Mouse (Mus musculus): ENCODE results near the gene 2210407C18Rik. TPM values are rescaled to one million over a fixed set of nuclear protein-coding genes. Genes with fewer than 3 reads are reported as not detected.

Gene 2210407C18Rik
- total RNA-seq, 2 experiments from 2014 or later: 8.1 to 18.7 TPM

DNA sequence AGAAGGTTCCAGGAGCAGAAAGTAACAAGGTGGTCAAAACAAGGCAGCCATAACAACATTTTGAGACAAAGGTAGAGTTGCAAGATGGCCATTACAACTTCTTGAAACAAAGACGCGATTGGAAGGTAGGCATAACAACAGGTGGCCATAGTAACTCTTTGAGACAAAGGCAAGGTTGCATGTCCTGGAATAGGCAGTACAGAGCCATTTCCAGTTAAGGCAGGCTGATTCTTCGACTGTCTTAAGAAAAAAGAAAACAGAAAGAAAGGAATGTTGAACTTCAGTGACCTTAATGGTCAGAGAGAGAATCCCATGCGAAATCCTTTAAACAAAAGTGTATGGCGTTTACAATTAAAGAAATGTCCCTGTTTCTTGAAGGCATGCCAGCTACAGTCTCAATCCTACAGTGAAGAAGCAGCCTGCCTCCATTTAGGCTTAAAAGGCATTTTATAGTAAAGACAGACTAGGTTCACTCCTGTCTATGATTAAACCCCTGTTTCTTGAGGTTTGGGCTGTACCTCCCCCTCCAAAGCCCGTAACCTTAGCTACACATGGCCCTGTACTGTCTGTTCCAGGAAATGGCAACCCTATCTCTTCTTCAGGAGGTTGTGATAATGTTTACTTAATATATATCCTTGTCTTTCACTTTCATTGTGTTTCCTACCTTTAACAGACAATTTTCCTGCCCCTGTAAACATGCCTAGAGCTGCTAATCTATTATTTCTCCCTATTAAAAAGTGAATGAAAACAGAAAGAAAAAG lies 12.9 kb downstream of the 2210407C18Rik start:
- DNase-seq (ENCODE audit: low spot score): no peak

GRCm38 (mm10) chr11:58602062-58602461 lies 13.8 kb downstream of the 2210407C18Rik start:
- DNase-seq (ENCODE audit: low spot score): no peak
- intact Hi-C loops (cut with DNase I): no loop called here

More for the DNA sequence above, 12.9 kb downstream of the 2210407C18Rik start:
- intact Hi-C loops (cut with DNase I): no loop called here

DNA sequence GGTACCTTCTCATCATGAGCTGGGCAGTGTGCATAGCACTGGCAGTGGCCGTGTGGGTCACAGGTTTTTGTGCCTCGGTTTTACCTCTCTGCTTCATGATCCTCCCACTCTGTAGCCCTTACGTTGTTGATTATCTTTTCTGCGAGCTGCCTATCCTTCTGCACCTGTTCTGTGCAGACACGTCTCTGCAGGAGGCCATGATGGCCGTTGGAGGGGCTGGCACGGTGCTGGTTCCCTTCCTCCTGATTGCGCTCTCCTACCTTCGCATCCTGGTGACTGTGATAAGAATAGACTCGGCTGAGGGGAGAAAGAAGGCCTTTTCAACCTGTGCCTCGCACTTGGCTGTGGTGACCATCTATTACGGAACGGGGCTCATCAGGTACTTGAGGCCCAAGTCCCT lies 18.0 kb downstream of the 2210407C18Rik start:
- DNase-seq (ENCODE audit: low spot score): no peak
- intact Hi-C loops (cut with DNase I): no loop called here

DNA sequence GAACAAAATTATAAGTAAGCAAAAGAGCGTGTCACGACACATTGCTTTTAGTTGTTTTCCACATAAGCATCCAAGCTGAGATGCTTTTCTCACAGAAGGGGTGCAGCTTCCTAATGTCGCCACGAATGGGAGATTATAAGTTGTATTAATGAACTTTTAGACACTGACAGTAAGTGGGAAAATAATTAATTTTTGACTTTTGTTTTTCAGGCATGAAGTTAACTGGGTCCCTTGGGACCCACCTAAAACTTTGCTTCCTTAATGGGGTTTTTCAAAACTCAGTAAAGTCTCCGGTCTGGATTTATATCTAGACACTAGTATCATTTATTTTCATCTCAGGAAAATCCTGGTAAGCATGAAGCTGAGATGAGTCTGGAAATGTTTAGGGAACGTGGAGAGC lies 21.1 kb downstream of the 2210407C18Rik start, which contains the start of gene Olfr324:
Olfr324 (plus strand) TSS at position 301 of the 400 bp plus-strand sequence.
- intact Hi-C loops (cut with DNase I): no loop called here
- DNase-seq (ENCODE audit: low spot score): no peak

DNA sequence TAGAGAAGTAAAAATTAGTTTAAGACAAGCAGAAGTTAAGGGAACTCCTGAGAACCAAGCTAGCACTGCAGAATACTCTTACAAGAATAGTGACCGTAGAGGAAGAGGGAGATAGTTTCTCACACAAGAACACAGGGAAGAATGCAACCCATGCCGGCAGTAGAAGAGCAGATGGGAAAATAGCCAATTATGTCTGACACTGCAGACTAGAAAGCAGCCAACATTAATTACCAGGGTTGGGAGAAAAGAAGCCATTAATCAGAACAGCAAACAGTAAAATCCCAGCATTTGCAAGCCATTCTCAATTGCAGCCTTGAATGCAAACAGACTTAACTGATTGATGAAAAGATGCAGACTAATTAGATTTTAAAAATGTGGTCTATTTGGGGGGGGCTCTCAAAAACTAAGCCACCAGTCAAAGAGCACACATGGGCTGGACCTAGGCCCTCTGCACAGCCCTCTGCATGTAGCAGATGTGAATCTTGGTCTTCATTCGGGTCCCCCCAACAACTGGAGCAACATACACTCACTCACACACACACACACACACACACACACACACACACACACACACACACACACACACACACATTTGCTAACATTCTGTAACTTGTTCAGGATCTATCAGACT lies 27.1 kb downstream of the 2210407C18Rik start:
- intact Hi-C loops (cut with DNase I): loop anchor here (5.0 kb wide), 2 partner anchors 186 to 351 kb away; no protein-coding TSS in a partner anchor
- no peak for DNase-seq (ENCODE audit: low spot score)

DNA sequence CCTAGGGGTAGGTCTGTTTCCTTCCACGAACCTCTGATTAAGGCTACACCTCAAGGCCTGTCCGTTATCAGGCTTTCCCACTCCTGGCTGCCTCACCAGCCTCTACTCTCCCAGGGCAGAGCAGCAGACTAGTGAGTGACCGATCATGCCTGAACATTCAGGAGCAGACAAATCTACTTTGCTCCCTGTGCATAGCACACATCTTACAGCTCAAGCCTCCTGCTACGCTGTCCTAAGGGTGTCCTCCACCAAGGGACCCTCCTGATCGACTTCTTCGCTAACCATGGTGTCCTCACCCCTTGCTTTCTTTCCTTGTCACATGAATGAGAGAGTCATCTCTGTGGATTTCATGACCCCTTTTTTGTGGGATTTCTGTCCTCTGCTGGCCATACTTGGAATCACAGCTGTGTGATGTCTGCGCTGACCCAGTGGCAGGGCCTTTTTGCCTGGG lies 28.0 kb downstream of the 2210407C18Rik start:
- no peak for DNase-seq (ENCODE audit: low spot score)
- intact Hi-C loops (cut with DNase I): loop anchor here (5.0 kb wide), 2 partner anchors 186 to 351 kb away; no protein-coding TSS in a partner anchor

- intact Hi-C loops (cut with DNase I): no loop called here
- DNase-seq (ENCODE audit: low spot score): no peak
Observed at GRCm38 (mm10) chr11:58578636-58579035, 37.2 kb downstream of the 2210407C18Rik start.

- intact Hi-C loops (cut with DNase I): no loop called here
- no peak for DNase-seq (ENCODE audit: low spot score)
Observed at GRCm38 (mm10) chr11:58577430-58577829, 38.4 kb downstream of the 2210407C18Rik start, which contains the start of gene Olfr325. Olfr325 (plus strand) TSS chr11:58577730.

DNA sequence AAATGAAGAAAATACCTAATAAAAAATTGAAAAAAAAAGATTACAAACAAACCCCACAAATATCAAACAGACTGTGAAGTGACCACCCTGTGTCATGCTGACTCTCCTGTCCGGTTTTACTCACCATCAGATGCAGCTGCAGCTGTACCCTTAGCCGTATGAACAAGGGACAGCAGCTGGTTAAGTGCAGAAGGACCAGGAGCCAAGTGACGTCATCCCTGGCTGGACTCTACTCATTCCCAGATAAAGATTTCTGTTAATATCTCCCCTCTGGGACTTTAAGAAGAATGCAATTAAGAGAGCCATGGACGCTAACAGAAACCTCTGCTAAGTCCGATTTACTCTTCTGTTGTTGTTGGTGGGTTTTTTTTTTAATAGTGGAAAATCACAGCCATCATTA lies 45.5 kb downstream of the 2210407C18Rik start, which contains the start of gene Olfr224:
Olfr224 (minus strand) TSS at position 149 of the 400 bp plus-strand sequence.
- DNase-seq (ENCODE audit: low spot score): peak; percentile 10

More for the DNA sequence above, 45.5 kb downstream of the 2210407C18Rik start, which contains the start of gene Olfr224:
- intact Hi-C loops (cut with DNase I): no loop called here

Other genes with a start within 250 kb of the 2210407C18Rik start
- under 1 TPM in 1 of 2 experiments, not detected in 1; 0.31 TPM for gene Lypd8, start 237.0 kb downstream of the 2210407C18Rik start, total RNA-seq (2021)
- gene 1810065E05Rik, start 195.0 kb downstream of the 2210407C18Rik start, total RNA-seq (2021): not detected
- gene Gm12253, start 183.5 kb downstream of the 2210407C18Rik start, total RNA-seq (2021): not detected
- gene Lypd9, start 163.2 kb downstream of the 2210407C18Rik start, total RNA-seq (2021): not detected
- gene Olfr30, start 153.8 kb downstream of the 2210407C18Rik start, total RNA-seq (2021): not detected
- not detected for gene Olfr332, start 123.5 kb downstream of the 2210407C18Rik start, total RNA-seq (2021)
- gene Olfr331, start 113.5 kb downstream of the 2210407C18Rik start, total RNA-seq (2021): not detected
- gene Olfr330, start 81.2 kb downstream of the 2210407C18Rik start, total RNA-seq (2021): not detected
- not detected for gene Olfr329-ps, start 69.7 kb downstream of the 2210407C18Rik start, total RNA-seq (2021)
- gene Olfr328, start 60.4 kb downstream of the 2210407C18Rik start, total RNA-seq (2021): not detected
- gene Olfr224, start 45.5 kb downstream of the 2210407C18Rik start, total RNA-seq (2021): not detected
- not detected for gene Olfr325, start 38.3 kb downstream of the 2210407C18Rik start, total RNA-seq (2021)
- not detected for gene Olfr324, start 21.0 kb downstream of the 2210407C18Rik start, total RNA-seq (2021)
- not detected for gene Olfr323, start 14.4 kb upstream of the 2210407C18Rik start, total RNA-seq (2021)
- gene Trim58, start 24.4 kb upstream of the 2210407C18Rik start, total RNA-seq (2021): under 1 TPM in 1 of 2 experiments, not detected in 1; 0.10 TPM
- not detected for gene Olfr322, start 42.7 kb upstream of the 2210407C18Rik start, total RNA-seq (2021)
- gene Olfr320, start 65.0 kb upstream of the 2210407C18Rik start, total RNA-seq (2021): not detected
- gene Olfr319, start 83.1 kb upstream of the 2210407C18Rik start, total RNA-seq (2021): not detected
- not detected for gene Olfr318, start 107.9 kb upstream of the 2210407C18Rik start, total RNA-seq (2021)
- not detected for gene Olfr317, start 123.1 kb upstream of the 2210407C18Rik start, total RNA-seq (2021)
- not detected for gene Olfr316, start 136.7 kb upstream of the 2210407C18Rik start, total RNA-seq (2021)
- not detected for gene Olfr315, start 157.1 kb upstream of the 2210407C18Rik start, total RNA-seq (2021)
- gene Olfr314, start 166.9 kb upstream of the 2210407C18Rik start, total RNA-seq (2021): not detected
- gene Fam183b, start 185.9 kb upstream of the 2210407C18Rik start, total RNA-seq (2021): not detected
- not detected for gene Olfr313, start 198.9 kb upstream of the 2210407C18Rik start, total RNA-seq (2021)
- gene Olfr312, start 213.2 kb upstream of the 2210407C18Rik start, total RNA-seq (2021): not detected
- gene Olfr311, start 223.2 kb upstream of the 2210407C18Rik start, total RNA-seq (2021): not detected
- gene Gm12258, start 231.1 kb upstream of the 2210407C18Rik start, total RNA-seq (2021): 1 to 10 TPM; 2.1 to 2.3 TPM

Measured in heart, postnatal 25 days (tissue).